Mouse (Mus musculus): ENCODE results near the gene Urgcp. TPM values are rescaled to one million over a fixed set of nuclear protein-coding genes. Genes with fewer than 3 reads are reported as not detected.
A peak's percentile ranks its signal among the peaks of the same experiment; 100 is the strongest.

Gene Urgcp
- polyA plus RNA-seq, 1 experiment from 2014 or later = 29.1 TPM

- H3K36me3 ChIP-seq = peaks cover 90% of the 10 kb centered on the region
- H3K4me2 ChIP-seq = no peak overlapping the region
- no peak for ATAC-seq (ENCODE audit: low read depth)
- H3K9me3 ChIP-seq = no peaks in the 10 kb centered on the region
- no peaks in the 10 kb centered on the region for H3K4me1 ChIP-seq (replicated peaks)
- WGBS = 84% methylated on average over 11 of the region's 11 CpGs
- no peak overlapping the region for H3K4me3 ChIP-seq
- H3K27me3 ChIP-seq = no peaks in the 10 kb centered on the region
- no peak overlapping the region for H3K9ac ChIP-seq
- H3K27ac ChIP-seq (replicated peaks) = no peak overlapping the region
These were observed 35.2 kb upstream of the Urgcp start for GRCm38 (mm10) chr11:5797371-5797770.

GRCm38 (mm10) chr11:5796939-5797338 lies 34.8 kb upstream of the Urgcp start:
- Histone ChIP-seq H3K27ac (replicated peaks) (no peak overlapping the region), H3K4me2 (no peak overlapping the region), H3K4me1 (replicated peaks) (no peaks in the 10 kb centered on the region), H3K27me3 (no peaks in the 10 kb centered on the region), H3K9ac (no peak overlapping the region), H3K4me3 (no peak overlapping the region), H3K9me3 (no peaks in the 10 kb centered on the region), H3K36me3 (peaks cover 95% of the 10 kb centered on the region)
- WGBS = 91% methylated on average over 15 of the region's 15 CpGs
- ATAC-seq (ENCODE audit: low read depth) = no peak

GRCm38 (mm10) chr11:5795706-5796105 lies 33.5 kb upstream of the Urgcp start:
- no peak overlapping the region for H3K27ac ChIP-seq (replicated peaks)
- no peaks in the 10 kb centered on the region for H3K9me3 ChIP-seq
- ATAC-seq (ENCODE audit: low read depth) = no peak
- no peak overlapping the region for H3K4me2 ChIP-seq
- WGBS = 94% methylated on average over 7 of the region's 7 CpGs
- H3K27me3 ChIP-seq = no peaks in the 10 kb centered on the region
- H3K9ac ChIP-seq = no peak overlapping the region
- H3K36me3 ChIP-seq = peaks cover 93% of the 10 kb centered on the region
- H3K4me1 ChIP-seq (replicated peaks) = 0 out of 2 replicates have a peak, but pooled peaks cover 4% of the 10 kb centered on the region
- no peak overlapping the region for H3K4me3 ChIP-seq

GRCm38 (mm10) chr11:5795290-5795689 lies 33.1 kb upstream of the Urgcp start:
- H3K27ac ChIP-seq (replicated peaks) = no peak overlapping the region
- no peak overlapping the region for H3K9ac ChIP-seq
- no peak for ATAC-seq (ENCODE audit: low read depth)
- 92% methylated on average over 9 of the region's 9 CpGs for WGBS
- no peak overlapping the region for H3K4me3 ChIP-seq
- no peaks in the 10 kb centered on the region for H3K27me3 ChIP-seq
- H3K4me2 ChIP-seq = no peak overlapping the region
- H3K9me3 ChIP-seq = no peaks in the 10 kb centered on the region
- H3K36me3 ChIP-seq = peaks cover 89% of the 10 kb centered on the region
- peaks cover 8% of the 10 kb centered on the region; the same call in 1 of the 2 replicates for H3K4me1 ChIP-seq (replicated peaks)

- H3K9me3 ChIP-seq = no peaks in the 10 kb centered on the region
- H3K4me1 ChIP-seq (replicated peaks) = peaks cover 33% of the 10 kb centered on the region
- H3K4me2 ChIP-seq = no peak overlapping the region
- H3K4me3 ChIP-seq = no peak overlapping the region
- peaks cover 42% of the 10 kb centered on the region for H3K36me3 ChIP-seq
- no peak overlapping the region for H3K27ac ChIP-seq (replicated peaks)
- H3K9ac ChIP-seq = no peak overlapping the region
- H3K27me3 ChIP-seq = no peaks in the 10 kb centered on the region
- no peak for ATAC-seq (ENCODE audit: low read depth)
- WGBS = 97% methylated on average over 1 of the region's 1 CpGs
These were observed 28.3 kb upstream of the Urgcp start for GRCm38 (mm10) chr11:5790431-5790830.

GRCm38 (mm10) chr11:5789754-5790333 lies 27.7 kb upstream of the Urgcp start:
- H3K9ac ChIP-seq = 0 out of 2 replicates have a peak overlapping the region, but pooled peaks have one; percentile 95
- peaks cover 36% of the 10 kb centered on the region for H3K36me3 ChIP-seq
- ATAC-seq (ENCODE audit: low read depth) = no peak
- H3K27me3 ChIP-seq = no peaks in the 10 kb centered on the region
- H3K4me3 ChIP-seq = peak overlapping the region; percentile 86
- peaks cover 33% of the 10 kb centered on the region for H3K4me1 ChIP-seq (replicated peaks)
- 93% methylated on average over 3 of the region's 3 CpGs for WGBS
- H3K4me2 ChIP-seq = peak overlapping the region; percentile 79
- no peaks in the 10 kb centered on the region for H3K9me3 ChIP-seq
- H3K27ac ChIP-seq (replicated peaks) = no peak overlapping the region

GRCm38 (mm10) chr11:5789071-5789753 lies 27.0 kb upstream of the Urgcp start:
- H3K9me3 ChIP-seq = no peaks in the 10 kb centered on the region
- peak overlapping the region; percentile 86 for H3K4me3 ChIP-seq
- H3K4me1 ChIP-seq (replicated peaks) = peaks cover 33% of the 10 kb centered on the region
- no peaks in the 10 kb centered on the region for H3K27me3 ChIP-seq
- no peak; the same call in 1 of the 2 replicates for ATAC-seq (ENCODE audit: low read depth)
- peak overlapping the region; percentile 95 for H3K9ac ChIP-seq
- H3K36me3 ChIP-seq = peaks cover 30% of the 10 kb centered on the region
- H3K4me2 ChIP-seq = peak overlapping the region; percentile 79
- H3K27ac ChIP-seq (replicated peaks) = peak overlapping the region; percentile 91
- 77% methylated on average over 6 of the region's 6 CpGs for WGBS

GRCm38 (mm10) chr11:5788056-5789014 lies 26.2 kb upstream of the Urgcp start, which contains the start of gene Dbnl:
TSS of gene Dbnl (plus strand) at chr11:5788488.
- Histone ChIP-seq H3K4me1 (replicated peaks) (peaks cover 33% of the 10 kb centered on the region), H3K4me2 (peak within 1 kb of the TSS; percentile 79), H3K4me3 (peak within 1 kb of the TSS; percentile 86), H3K27ac (replicated peaks) (peak within 1 kb of the TSS; percentile 91), H3K27me3 (no peaks in the 10 kb centered on the region), H3K9ac (peak within 1 kb of the TSS; percentile 95), H3K9me3 (no peaks in the 10 kb centered on the region), H3K36me3 (peaks cover 21% of the 10 kb centered on the region)
- ATAC-seq (ENCODE audit: low read depth) = peak; percentile 97
- under 1% methylated on average over 74 of the region's 74 CpGs for WGBS

GRCm38 (mm10) chr11:5787671-5788055 lies 25.5 kb upstream of the Urgcp start:
- ATAC-seq (ENCODE audit: low read depth) = no peak
- H3K4me2 ChIP-seq = peak overlapping the region; percentile 79
- H3K9me3 ChIP-seq = no peaks in the 10 kb centered on the region
- no peaks in the 10 kb centered on the region for H3K27me3 ChIP-seq
- H3K27ac ChIP-seq (replicated peaks) = peak overlapping the region; percentile 91
- peaks cover 33% of the 10 kb centered on the region for H3K4me1 ChIP-seq (replicated peaks)
- H3K9ac ChIP-seq = peak overlapping the region; percentile 95
- H3K36me3 ChIP-seq = peaks cover 15% of the 10 kb centered on the region
- WGBS = 40% methylated on average over 8 of the region's 8 CpGs
- peak overlapping the region; percentile 86 for H3K4me3 ChIP-seq

GRCm38 (mm10) chr11:5785732-5786131 lies 23.6 kb upstream of the Urgcp start:
- ATAC-seq (ENCODE audit: low read depth) = no peak
- Histone ChIP-seq H3K36me3 (peaks cover 8% of the 10 kb centered on the region; the same call in 1 of the 2 replicates), H3K27ac (replicated peaks) (no peak overlapping the region), H3K27me3 (no peaks in the 10 kb centered on the region), H3K9ac (no peak overlapping the region), H3K9me3 (no peaks in the 10 kb centered on the region), H3K4me3 (no peak overlapping the region), H3K4me2 (no peak overlapping the region), H3K4me1 (replicated peaks) (peaks cover 29% of the 10 kb centered on the region)

GRCm38 (mm10) chr11:5782199-5782944 lies 20.2 kb upstream of the Urgcp start:
- H3K9ac ChIP-seq = no peak overlapping the region
- H3K27ac ChIP-seq (replicated peaks) = no peak overlapping the region
- no peaks in the 10 kb centered on the region for H3K27me3 ChIP-seq
- ATAC-seq (ENCODE audit: low read depth) = no peak
- 72% methylated on average over 8 of the region's 8 CpGs for WGBS
- H3K36me3 ChIP-seq = peaks cover 15% of the 10 kb centered on the region; the same call in 1 of the 2 replicates
- H3K9me3 ChIP-seq = no peaks in the 10 kb centered on the region
- no peak overlapping the region for H3K4me2 ChIP-seq
- peaks cover 4% of the 10 kb centered on the region for H3K4me1 ChIP-seq (replicated peaks)
- no peak overlapping the region for H3K4me3 ChIP-seq

Data from neural tube, embryonic 13.5 days (tissue).